Mouse (Mus musculus) forelimb bud, embryonic 11.5 days (tissue): ENCODE data around the gene Sfxn1.

Experiments used
- DNase-seq: peaks from one replicate; pipeline ENCODE4 v3.0.0-alpha.2; 2012; ENCODE audit warnings: low read depth, low spot score

The Sfxn1 gene

GRCm38 (mm10) chr13:54076762-54077460, 5.2 kb downstream of the Sfxn1 start:
- no peak for DNase-seq

DNA sequence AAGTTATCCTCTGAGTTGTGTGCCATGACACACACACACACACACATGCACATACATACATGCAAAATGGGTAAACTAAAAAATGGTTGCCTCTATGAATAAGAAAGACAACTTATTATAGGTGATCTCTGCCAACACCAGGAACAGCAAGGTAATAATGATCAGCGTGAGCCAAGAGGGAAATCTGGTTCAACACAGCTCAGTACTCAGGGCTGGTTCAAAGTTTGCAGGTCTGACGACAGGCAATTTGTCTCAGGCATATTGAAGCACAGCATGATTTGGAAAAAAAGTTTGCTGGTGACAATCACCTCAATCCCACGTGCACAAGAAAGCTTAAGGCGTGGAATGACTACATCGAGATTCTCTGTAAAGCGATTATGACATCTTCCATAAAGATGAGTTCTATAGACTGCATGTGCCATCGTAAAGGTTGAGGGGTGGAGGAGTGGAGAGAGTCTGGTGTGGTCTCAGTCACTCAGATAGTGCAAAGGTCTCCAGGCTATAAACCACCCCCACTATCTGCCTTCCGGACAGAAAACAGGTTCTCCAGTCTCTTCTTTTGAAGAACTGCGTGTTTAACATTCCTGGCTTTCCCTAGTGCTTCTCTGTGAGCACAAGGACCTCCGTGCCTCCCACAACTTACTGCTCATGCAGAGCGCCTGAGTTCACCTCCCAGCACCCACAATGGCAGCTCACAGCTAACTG, 6.0 kb downstream of the Sfxn1 start:
- DNase-seq, result no peak

- no peak for DNase-seq
Measured at GRCm38 (mm10) chr13:54079782-54080759, 8.4 kb downstream of the Sfxn1 start.

- DNase-seq, result no peak
Measured at GRCm38 (mm10) chr13:54080785-54081184, 9.1 kb downstream of the Sfxn1 start.

- DNase-seq, result no peak
Measured at GRCm38 (mm10) chr13:54082946-54083345, 11.3 kb downstream of the Sfxn1 start.

GRCm38 (mm10) chr13:54084178-54084577, 12.5 kb downstream of the Sfxn1 start:
- DNase-seq, result no peak

DNA sequence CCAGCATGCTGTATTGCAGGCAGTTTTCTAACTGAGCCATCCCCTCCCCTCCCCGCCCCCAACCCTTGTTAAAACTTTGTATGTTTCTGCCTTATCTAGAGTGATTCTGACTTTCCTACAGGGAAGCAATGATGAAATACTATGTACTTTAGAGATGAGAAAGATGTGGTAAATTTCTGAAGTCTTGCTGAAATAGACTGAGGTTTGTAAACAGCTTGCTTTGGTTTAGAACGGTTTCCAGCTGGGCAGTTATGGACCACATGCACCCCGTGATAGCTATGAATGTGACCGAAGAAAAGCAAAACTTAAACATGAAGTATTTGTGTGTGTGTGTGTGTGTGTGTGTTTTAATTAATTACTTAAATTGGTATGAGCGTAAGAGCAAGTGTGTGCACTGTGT, 13.2 kb downstream of the Sfxn1 start:
- DNase-seq, result no peak

DNA sequence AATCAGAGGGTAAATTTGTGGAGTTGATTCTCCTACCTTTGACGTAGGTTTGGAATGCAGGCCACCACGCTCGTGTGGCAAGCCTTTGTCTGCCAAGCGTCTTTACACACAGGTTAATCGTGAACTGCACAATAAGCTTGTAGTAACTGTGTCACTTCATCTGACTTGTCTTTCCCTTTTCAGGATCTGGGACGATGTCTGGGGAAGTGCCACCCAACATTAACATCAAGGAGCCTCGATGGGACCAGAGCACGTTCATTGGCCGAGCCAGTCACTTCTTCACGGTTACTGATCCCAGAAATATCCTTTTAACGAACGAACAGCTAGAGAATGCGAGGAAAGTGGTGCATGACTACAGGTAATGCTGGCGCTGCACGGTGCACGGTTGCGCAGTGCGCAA, 13.6 kb downstream of the Sfxn1 start:
- DNase-seq, result no peak

DNA sequence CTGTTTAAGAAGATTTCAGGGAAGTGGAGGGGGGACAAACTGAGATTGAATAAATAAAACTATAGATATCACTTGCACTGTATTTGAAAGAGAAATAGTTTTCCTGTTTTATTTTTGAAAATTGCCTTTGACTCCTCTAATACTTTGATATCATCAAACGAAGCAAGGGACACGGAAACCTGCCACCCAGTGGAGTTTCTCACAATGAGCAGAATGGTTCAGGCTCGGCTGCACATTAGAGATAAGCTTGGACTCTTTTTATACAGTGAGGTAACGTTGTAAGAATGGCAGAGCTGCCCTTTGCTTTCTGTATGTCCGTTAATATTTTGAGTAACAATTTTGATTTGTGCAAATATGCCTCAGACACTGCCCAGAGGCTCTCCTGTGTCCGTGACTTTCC, 20.1 kb downstream of the Sfxn1 start:
- DNase-seq, result no peak

DNA sequence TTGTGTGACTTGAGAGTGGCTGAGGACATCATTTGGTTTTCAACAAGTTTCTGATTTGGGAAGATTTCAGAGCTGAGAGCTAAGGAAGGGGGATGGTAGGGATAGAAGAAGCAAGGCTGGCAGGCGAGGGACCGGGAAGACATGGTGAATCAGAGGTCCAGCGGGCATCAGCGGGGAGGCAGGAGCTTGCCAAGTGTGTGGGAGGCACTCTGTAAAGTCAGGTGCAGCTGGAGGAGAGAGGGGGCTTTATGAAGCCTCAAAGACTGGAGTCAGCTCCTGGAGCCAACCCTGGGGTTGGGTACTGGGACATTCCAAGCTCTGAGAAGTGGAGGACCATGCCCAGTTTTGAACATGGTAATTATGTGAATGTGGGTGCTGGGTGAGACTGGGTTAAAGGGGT, 22.7 kb downstream of the Sfxn1 start:
- DNase-seq, result no peak

DNA sequence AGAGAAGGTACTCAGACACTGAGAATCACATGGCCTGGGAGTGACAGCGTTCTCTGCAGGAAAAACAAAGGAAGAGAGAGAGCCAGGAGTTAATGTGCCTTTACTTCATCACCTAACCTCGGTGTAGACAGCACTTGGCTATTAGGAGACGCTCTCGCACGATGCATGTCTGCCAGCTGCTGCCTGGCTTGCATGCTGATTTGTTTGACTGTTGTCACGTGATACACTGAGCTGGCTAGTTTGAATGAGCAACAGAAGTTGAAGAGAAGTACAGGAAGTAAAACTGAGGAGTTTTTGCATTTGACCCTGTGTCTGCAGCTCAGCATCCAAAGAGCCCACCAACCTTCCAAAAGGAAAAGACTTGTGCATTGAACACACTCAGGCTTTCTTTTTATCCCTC, 23.3 kb downstream of the Sfxn1 start:
- no peak for DNase-seq

- no peak for DNase-seq
Measured at GRCm38 (mm10) chr13:54095721-54096120, 24.1 kb downstream of the Sfxn1 start.

DNA sequence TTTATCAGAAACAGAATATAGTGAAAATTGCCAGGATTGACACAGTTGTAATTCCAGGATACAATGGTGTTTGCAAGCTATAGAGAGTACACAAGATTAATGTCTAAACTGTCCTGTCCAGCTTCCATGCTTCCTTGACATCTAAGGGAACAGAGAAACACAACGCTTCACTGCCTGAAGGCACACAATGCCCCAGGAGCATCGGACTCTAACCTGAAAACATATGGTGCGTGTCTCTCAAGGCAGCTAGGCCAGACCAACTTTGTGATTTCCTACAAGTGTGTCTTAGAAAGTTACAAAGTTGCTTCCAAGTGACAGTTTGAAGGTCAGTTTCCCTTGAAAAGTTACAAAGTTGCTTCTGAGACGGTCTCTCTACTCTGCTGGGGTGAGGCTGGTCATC, 25.6 kb downstream of the Sfxn1 start:
- DNase-seq, result no peak

- DNase-seq, result no peak
Measured at GRCm38 (mm10) chr13:54097797-54098196, 26.1 kb downstream of the Sfxn1 start.

- no peak for DNase-seq
Measured at GRCm38 (mm10) chr13:54101031-54101820, 29.6 kb downstream of the Sfxn1 start.

- no peak for DNase-seq
Measured at GRCm38 (mm10) chr13:54102061-54102460, 30.4 kb downstream of the Sfxn1 start.

DNA sequence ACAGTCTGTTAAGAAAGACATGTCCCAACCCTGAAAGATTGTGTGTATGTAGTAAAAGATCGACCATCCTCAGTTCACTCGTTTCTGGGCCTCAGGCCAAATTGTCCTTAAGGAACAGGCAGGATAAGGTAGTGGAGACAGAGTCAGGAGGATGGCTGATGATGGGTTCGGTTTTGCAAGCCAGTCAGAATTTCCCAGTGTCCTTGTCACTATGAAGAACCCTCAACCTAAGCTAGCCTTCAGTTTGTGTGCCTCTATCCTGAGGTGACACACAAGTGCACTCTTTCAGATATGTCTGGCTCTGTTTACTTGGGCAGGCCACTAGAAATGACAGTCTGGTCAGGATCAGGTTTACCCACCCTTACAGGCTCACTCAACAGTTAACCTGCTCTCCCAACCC, 31.6 kb downstream of the Sfxn1 start:
- no peak for DNase-seq

DNA sequence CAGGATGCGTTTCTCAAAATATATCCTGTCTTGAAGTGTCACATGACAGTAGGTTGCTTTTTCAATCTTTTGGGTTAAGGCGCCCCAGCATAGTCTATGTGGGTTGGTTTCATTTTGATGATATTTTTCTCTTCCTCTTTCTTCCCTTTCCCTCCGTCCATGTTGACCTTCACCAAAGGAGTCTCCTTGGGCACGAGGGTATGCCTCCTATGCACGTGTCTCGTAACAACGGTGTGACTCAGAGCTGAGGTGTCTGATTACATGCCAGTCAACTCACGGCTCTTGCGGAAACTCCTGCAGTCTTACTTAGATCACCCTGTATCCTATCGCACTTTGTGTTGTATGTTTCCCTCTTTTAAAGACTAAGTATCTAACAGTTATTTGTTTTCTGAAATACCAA, 32.2 kb downstream of the Sfxn1 start:
- DNase-seq, result no peak

GRCm38 (mm10) chr13:54113819-54114550, 42.3 kb downstream of the Sfxn1 start:
- DNase-seq, result peak; percentile 71

- DNase-seq, result no peak
Measured at GRCm38 (mm10) chr13:54114931-54115330, 43.3 kb downstream of the Sfxn1 start.

DNA sequence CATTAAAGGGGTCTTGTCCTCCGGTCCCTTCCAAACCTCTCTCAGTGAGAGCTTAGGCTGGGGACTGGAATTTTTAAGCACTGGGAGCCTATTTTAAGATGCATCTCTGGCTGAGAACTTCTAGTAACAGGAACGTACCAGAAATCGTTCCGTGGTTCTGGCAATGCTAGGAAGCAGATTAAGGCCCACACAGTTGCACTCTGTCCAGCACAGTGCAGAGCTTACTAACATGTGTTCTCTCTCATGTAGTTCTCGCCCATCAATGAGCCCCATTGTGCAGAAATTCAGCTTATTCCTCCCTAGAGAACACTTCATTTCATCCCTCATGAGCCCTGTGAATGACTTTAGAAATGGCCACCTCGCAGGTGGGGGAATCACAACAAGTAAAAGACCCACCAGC, 44.1 kb downstream of the Sfxn1 start:
- peak; percentile 5 for DNase-seq
